Mouse (Mus musculus) kidney, adult 18-20 months (tissue): ENCODE results near the gene Gcg.

Source experiments
- DNase-seq: peaks from one replicate; pipeline ENCODE4 v3.0.0; 2021

Gcg gene

GRCm38 (mm10) chr2:62483550-62483949, at the start of gene Gcg:
Gene Gcg (minus strand): TSS chr2:62483650.
- no peak for DNase-seq

GRCm38 (mm10) chr2:62531065-62531464, 47.6 kb upstream of the Gcg start:
- no peak for DNase-seq

GRCm38 (mm10) chr2:62526399-62526798, 42.9 kb upstream of the Gcg start:
- no peak for DNase-seq

GRCm38 (mm10) chr2:62517790-62518189, 34.3 kb upstream of the Gcg start:
- no peak for DNase-seq

GRCm38 (mm10) chr2:62514477-62514876, 31.0 kb upstream of the Gcg start:
- no peak for DNase-seq

GRCm38 (mm10) chr2:62513477-62513876, 30.0 kb upstream of the Gcg start:
- DNase-seq, result no peak

- DNase-seq, result no peak
Measured at GRCm38 (mm10) chr2:62507130-62507529, 23.7 kb upstream of the Gcg start.

GRCm38 (mm10) chr2:62506441-62506840, 23.0 kb upstream of the Gcg start:
- no peak for DNase-seq

GRCm38 (mm10) chr2:62504269-62504796, 20.9 kb upstream of the Gcg start:
- DNase-seq, result no peak

- DNase-seq, result no peak
Measured at GRCm38 (mm10) chr2:62503326-62503725, 19.9 kb upstream of the Gcg start.

- no peak for DNase-seq
Measured at GRCm38 (mm10) chr2:62502516-62502915, 19.1 kb upstream of the Gcg start.

GRCm38 (mm10) chr2:62498821-62499220, 15.4 kb upstream of the Gcg start:
- no peak for DNase-seq

- DNase-seq, result no peak
Measured at GRCm38 (mm10) chr2:62498086-62498485, 14.6 kb upstream of the Gcg start.

- no peak for DNase-seq
Measured at GRCm38 (mm10) chr2:62497333-62498002, 14.0 kb upstream of the Gcg start.

- DNase-seq, result no peak
Measured at GRCm38 (mm10) chr2:62495407-62495806, 12.0 kb upstream of the Gcg start.

GRCm38 (mm10) chr2:62489832-62490231, 6.4 kb upstream of the Gcg start:
- DNase-seq, result no peak

- no peak for DNase-seq
Measured at GRCm38 (mm10) chr2:62484906-62485305, 1.5 kb upstream of the Gcg start.

GRCm38 (mm10) chr2:62480285-62481198, 2.9 kb downstream of the Gcg start:
- DNase-seq, result no peak

GRCm38 (mm10) chr2:62469551-62469950, 13.9 kb downstream of the Gcg start:
- no peak for DNase-seq

GRCm38 (mm10) chr2:62463287-62463686, 20.2 kb downstream of the Gcg start:
- no peak for DNase-seq

- no peak for DNase-seq
Measured at GRCm38 (mm10) chr2:62462174-62462573, 21.3 kb downstream of the Gcg start.

GRCm38 (mm10) chr2:62460815-62461450, 22.5 kb downstream of the Gcg start:
- no peak for DNase-seq

- no peak for DNase-seq
Measured at GRCm38 (mm10) chr2:62460231-62460710, 23.2 kb downstream of the Gcg start.
